Mouse (Mus musculus): ENCODE results near the gene D630039A03Rik. TPM values are rescaled to one million over a fixed set of nuclear protein-coding genes. Genes with fewer than 3 reads are reported as not detected.

Gene D630039A03Rik
- total RNA-seq (2021) = under 1 TPM in 1 of 2 experiments, not detected in 1; 0.21 TPM
- long read RNA-seq, experiment 1 = 0 reads
- long read RNA-seq, experiment 2 = 0 reads

DNA sequence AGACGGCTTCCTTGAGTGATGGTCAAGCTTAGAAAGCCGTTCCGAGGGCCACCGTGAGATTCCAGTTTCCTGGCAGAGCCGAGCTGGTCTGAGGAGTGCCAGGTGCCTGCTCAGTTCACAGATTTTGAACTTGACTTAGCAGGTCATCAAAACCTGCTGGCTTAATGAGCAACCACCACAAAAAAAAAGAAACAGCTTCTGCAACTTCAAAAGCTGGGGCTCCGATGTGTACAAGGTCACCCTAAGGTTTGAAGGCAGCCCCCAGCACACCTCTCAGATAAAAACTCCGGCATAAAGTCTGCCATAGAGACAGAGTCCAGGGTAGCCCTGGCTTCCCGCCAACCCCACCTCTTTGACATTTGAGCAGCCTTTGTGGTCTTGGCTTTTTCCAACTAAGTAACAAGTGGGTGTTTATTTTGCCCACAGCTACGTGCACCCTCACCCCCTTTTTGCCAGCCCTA, at the start of gene D630039A03Rik:
D630039A03Rik (minus strand) TSS at position 97 of the 461 bp plus-strand sequence.
- DNase-seq (ENCODE audit: low spot score in 2 of 2) = no peak

DNA sequence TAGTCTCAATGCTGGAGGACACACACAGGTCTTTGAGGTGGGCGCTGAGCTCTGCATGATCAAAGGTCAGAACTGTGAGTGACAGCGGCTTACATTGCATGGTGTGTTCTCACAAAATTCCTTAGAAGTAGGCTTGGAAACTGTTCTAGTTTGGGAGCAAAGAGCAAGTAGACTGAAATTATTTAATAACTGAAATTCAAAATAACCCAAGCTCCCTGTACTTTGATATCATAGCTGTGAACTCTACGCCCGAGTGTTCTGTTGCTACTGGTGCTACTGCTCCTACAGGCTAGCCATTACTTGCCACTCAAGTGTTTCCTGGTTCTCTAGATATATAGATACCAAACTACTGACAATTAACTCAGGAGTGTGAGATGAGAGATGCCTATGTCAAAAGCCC, 49.4 kb upstream of the D630039A03Rik start:
- DNase-seq (ENCODE audit: low spot score in 2 of 2) = no peak

DNA sequence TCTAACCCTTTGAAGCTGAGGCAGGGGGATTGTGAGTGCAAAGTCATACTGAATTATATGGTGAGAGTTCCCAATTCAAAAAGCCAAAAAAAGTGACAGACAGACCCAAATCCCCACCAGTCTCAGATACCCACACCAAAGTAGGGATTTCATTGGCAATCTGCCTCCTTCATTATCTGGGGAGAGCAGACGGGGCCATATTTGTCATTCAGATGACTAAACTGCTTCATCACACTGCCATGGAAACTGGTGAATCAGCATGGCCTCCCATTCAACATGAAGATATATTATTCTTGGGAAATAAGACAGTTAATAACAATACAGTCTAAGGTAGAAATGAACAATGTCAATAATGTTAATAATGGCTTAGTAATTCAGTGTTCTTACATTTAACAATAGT, 48.0 kb upstream of the D630039A03Rik start:
- no peak for DNase-seq (ENCODE audit: low spot score in 2 of 2)

DNA sequence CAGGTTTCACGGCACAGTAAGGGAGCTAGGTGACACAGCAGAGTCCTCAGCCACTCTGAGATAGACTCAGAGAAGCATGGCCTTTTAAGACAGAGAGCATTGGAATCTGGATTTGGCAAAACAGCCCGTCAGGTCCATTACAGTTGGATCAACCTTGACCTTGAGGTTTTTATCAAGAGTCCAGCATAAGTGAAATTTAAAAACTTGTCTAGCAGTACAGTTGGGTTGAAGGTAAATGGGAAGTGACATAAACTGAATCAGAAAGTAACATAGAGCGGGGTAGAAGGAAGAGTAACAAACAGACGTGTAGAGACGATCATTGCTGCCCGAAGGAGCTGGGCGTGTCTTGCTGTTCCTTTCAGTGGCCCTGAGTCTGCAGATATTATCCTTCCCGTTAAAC, 43.0 kb upstream of the D630039A03Rik start:
- DNase-seq (ENCODE audit: low spot score in 2 of 2) = no peak

DNA sequence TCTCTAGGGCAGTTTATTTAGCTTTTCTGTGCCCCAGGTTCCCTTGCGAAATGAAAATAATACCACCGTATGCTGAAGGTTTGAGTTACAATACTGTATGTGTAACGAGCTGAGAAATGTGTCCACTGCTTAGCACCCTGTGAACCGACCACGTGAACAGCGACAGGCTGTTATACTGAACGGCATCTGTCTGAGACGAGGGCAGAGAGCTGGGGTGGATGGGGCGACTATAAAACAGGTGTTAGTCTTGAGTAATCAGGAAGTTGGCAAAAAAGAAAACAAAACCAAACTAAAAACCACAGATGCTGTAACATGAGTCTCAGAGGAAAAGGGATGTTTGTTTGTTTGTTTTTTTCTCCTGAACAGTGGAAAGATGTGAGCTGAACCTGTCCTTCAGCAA, 42.0 kb upstream of the D630039A03Rik start:
- no peak for DNase-seq (ENCODE audit: low spot score in 2 of 2)

DNA sequence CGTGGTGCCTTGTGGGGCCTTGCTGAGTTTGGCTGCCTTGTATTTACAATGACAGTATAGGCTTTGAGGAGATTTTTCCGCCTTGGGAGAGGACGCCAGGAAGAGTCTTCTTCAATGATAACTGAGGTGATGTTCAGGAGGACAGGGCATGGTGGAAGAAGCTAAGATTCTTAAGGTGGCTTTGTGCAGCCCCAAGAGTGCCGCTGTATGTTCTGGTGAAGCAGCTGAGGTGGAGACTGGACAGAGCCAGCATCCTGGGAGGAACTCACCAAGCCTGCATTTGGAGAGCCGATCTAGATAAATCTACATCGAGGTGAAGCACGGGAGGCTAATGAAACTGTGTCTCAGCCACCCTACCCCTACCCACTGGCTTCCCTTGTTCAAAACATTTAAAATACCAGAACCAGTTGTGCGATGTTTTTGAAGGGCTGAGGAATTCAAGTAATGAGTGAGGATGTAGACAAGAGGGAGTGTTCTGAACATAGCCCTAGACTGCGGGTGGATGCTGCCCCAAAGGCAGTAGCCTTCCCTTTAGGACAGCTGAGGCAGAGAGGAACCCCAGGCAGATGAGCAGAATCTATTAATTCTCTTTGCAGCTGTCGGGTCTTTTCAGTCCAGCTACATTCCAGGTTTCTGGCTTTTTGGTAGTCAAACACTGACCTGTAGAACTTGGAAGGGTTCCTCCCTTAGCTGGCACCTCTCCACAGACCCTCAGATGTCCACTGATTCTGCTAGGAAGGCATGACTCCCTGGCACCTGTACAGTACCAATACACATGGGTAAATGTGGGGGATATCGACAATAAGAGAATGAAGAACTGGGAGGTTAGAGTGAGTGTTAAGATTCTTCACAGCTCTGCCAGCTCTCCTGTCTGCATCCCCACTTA, 41.3 kb upstream of the D630039A03Rik start:
- DNase-seq (ENCODE audit: low spot score in 2 of 2) = no peak

DNA sequence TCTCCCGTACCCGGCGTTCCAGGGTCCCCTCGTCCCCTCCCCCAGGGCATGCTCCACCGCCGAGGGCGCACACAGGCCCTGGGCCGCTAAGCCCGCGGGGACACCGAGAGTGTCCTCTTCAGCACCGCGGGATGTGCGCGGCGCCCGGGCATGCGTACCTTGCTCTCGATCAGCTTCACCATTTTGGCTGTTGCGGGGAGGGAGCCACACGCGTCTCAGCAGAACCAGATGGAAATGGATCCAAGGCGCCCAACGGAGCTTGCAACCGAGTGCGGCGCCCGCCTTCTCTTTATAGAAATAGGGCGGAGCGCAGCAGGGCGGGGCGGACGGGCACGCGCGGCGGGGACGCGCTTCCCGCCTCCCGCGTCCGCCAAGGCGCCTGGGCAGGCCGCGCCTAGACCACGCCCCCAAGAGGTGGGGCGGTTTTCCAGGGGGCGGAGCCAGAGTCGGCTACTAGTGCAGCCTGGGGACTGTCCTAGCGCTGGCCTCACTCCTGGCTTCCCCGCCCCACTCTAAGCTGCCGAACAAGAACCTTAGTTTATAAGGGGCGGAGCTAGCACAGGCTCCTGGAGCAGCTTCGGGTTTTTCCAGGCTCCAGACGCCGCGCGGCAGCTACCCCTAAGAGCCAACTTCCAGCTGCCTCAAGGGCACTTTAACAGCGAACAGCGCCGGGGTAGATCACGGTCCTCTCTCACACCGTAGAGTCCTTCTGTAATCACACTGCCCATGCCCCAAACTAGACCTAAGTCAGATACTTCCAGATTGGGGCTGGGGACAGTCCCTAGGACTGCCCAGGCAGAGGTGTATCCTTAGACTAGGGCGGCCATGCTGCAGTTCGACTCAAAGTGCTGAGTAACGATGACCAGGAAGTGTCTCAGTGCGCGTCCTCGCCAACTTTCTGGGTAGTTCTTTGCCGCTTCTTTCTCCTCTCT, 40.2 kb upstream of the D630039A03Rik start, which contains the start of gene Txn1:
Txn1 (minus strand) TSS at position 383 of the 932 bp plus-strand sequence.
- peak; percentile 94 to 95 for DNase-seq (ENCODE audit: low spot score in 2 of 2)

DNA sequence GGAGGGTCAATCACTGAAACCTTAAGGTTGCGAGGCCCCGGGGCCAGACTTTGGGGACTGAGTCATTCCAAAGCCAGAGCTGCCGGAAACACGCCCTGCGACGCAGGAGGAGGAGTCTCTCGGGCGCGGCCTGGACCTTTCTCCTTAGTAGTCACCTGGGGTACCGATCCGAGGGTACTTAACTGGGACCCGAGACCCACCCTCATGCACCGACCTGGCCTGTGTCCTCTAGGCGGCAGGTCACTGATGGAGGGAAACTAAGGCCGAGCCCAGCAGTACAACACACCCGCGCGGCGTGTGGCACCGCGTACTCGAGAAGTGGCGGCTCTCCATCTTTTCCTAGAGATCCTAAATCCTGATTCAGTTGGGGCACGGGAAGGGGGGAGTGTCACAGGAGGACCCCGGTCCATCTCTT, 39.5 kb upstream of the D630039A03Rik start:
- peak; percentile 61 to 72 for DNase-seq (ENCODE audit: low spot score in 2 of 2)

DNA sequence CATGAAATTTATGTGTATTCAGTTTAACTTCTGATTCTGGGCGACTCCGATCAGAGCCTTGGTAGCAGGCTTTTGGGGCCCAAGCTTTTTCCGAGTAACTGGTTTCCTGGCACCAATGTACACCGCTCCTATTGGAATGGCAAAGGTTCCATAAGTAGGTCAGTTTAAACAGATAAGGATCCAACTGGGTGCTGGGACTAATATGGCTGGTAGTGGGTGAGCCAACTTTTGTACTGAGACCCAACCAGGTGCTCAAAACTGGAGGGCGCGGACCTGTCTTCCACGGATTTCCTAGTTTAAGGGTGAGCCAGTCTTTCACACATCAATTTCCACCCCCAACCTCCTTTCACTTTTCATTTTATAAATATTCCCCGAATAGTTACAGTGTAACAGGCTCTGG, 38.9 kb upstream of the D630039A03Rik start:
- DNase-seq (ENCODE audit: low spot score in 2 of 2) = no peak

DNA sequence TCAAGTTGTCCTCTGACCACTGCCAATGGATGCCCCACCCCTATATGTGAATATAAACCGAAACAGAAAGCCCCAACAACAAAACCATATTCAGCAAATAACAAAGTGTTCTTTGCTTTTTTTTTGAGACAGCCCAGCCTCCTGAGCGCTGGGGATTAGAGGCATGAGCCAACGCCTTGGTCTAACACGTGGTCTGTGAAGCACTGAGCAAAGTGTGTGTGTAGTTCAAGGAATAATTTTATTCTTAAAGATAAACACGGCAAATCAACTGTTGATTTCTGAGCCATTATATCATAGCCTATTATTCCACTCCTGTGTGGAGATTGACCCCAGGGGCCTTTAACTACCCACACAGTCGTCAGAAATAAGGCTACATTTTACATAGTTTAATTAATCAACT, 38.5 kb upstream of the D630039A03Rik start:
- no peak for DNase-seq (ENCODE audit: low spot score in 2 of 2)

DNA sequence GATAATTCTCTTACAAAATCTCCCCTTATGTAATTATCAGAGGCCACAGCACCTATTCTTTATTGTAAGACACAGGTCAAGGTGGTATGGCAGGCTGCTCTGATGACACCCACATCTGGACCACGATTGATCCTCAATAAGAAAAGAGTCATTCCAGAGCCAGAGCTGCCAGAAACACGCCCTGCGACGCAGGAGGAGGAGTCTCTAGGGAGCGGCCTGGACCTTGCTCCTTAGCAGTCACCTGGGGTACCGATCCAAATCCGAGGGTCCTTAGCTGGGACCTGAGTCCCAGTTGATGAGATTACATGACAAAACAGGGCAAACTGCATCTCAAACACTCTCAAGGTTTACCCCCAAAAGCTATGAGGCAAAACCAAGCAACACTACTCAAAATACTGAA, 37.7 kb upstream of the D630039A03Rik start:
- no peak for DNase-seq (ENCODE audit: low spot score in 2 of 2)

DNA sequence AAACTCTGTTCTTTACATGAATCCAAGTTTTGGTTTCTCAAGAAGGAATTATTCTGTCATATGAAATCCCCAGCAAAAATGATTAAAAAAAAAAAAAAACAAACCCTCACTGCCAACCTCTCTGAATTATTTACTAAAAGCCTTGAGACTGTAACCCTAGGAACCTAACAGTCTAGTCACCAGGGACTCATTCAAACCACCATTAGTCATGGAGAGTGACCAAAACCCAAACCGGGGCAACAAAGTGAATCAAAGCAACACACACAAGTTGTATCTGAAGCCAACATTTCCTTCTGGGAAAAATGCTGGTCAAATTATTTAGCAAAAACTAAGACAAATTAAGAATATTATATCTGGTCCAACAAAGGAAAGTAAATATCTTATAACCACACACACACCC, 36.8 kb upstream of the D630039A03Rik start:
- DNase-seq (ENCODE audit: low spot score in 2 of 2) = no peak

DNA sequence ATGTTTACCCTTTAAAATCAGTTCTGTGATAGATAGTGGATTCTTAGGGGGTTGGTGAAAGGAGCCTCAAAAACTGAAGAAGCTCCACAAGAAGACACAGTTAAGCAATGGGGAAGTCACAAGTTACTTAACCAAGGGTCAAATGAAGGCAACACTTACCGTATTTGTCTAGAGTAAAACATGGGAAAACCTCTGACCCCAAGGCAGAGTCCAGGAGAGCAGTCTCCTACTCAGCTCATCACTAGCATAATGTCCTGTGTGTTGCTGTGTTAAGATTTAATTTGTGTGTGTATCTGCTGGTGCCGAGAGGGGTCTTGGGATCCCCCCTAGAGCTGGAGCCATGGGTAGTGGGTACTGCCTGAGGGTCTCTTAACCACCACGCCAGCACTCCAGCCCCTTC, 36.3 kb upstream of the D630039A03Rik start:
- no peak for DNase-seq (ENCODE audit: low spot score in 2 of 2)

DNA sequence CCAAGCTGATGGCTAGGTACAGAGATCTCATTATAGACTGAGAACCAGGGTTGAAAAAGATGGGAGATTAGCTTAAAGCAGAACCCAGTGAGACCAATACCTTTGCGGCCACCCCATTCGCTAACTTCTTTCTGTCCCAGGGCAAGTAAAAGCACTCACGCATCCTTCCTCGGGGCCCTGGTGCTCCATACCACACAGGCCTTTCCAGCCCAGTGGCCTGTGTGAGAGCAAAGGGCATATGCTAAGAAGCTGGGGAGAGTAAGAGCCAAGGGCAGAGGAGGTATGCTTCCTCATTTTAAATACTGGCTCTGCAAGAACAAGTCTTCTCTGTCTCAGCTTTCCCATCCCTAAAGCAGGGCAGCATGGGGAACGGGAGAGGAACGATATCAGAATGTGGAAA, 33.8 kb upstream of the D630039A03Rik start:
- no peak for DNase-seq (ENCODE audit: low spot score in 2 of 2)

DNA sequence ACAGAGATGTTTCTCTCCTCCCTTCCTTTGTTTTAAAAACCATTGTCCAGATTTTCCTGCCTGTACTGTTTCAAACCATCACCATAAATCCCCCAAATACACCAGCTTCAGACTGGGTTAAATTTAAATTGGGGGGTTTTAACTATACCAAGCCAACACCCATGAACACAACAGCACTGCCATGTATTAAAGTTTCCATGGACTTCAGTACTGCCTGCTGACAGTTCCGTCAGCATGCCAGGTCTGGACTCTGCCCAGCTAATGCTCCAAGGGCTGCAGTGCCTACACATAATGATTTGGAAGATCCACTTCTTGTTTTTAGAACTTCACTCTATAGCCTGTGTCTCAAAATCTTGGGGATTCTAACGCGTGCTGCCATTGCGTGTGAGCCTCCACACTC, 31.4 kb upstream of the D630039A03Rik start:
- DNase-seq (ENCODE audit: low spot score in 2 of 2) = no peak

DNA sequence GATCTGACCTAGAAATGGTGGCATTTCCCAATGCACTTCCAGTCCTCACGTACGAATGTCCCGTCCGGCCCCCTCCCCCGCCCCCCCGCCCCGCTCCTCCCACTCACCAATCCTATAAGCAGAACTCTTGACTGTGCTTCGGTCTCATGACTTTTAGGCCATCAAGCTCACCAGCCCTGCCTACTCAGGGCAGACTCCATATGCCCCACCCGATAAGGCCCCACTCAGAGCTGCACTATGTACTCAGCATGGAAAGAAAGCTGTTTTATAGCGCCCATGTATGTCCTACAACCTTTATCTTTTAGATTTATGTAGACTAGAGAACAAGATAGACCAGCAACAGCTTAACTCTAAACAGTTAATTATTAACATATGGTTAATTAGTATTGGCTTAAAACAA, 30.9 kb upstream of the D630039A03Rik start:
- DNase-seq (ENCODE audit: low spot score in 2 of 2) = no peak

DNA sequence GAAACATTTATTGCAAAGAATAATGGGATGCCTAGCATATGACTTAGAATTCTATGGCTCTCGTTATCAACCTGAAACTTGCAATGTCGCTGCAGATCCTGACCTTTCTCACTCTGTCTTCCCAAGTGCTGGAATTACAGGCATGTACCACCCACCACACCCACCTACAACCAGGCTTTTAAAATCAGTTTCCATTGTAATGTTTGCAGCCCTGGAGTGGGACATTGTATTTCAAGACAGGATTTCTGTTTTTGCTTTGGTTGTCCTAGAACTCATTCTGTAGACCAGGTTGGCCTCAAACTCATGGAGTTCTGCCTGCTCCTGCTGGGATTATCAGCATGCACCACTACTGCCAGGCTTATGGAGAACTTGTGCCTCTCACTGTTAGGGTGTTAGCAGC, 26.8 kb upstream of the D630039A03Rik start:
- no peak for DNase-seq (ENCODE audit: low spot score in 2 of 2)

DNA sequence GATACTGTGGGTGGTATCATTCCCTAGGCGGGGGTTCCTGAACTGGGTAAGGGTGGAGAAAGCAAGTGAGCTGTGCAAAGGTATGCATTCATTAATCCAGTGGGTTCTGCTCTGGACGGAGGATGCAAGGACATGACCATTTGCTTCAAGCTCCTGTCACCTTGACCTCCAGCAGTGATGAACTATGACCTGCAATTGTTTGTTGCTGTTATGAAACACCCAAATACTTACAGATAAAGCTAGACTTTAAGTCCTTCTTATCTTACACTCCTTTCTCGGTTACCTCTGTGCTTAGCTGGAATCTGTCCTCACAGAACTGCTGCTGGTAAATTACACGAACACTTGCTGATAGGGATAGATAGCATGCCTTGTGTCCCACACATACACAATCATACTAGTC, 24.5 kb upstream of the D630039A03Rik start:
- DNase-seq (ENCODE audit: low spot score in 2 of 2) = no peak

DNA sequence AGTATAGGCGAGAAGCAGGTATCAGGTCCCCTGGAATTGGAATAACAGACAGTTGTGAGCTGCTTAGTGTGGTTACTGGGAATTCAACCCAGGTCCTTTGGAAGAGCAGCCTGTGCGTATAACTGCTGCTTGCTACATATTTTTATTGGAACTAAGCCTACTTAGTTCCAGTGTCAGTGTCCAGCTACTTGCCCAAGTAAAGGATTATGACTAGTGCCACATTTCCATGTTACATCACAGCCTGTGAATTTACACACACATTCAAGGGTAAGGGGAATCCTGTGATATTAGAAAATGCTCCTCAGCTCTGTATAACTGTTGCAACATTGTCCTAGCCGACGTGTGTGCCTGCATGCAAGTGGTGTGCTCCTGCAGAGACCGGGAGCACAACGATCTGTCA, 21.2 kb upstream of the D630039A03Rik start:
- no peak for DNase-seq (ENCODE audit: low spot score in 2 of 2)

DNA sequence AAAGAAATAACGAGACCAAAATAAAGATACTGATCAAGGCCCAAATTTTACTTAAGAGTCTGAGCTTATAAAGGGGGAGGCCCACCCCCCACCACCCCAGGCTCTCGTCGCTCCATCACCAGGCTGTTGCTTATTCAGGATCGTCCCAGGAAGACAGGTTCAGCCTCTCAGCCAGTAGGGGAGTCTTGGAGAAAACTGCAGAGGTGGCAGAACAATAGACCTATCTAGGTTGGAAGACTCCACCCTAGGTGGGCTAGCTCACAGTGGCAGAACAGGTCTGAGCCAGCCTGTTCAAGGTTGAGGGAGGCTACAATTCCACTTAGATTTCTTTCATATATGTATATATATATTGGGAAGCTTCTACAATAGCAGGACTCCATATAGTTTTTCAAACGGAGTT, 18.1 kb upstream of the D630039A03Rik start:
- DNase-seq (ENCODE audit: low spot score in 2 of 2) = no peak

DNA sequence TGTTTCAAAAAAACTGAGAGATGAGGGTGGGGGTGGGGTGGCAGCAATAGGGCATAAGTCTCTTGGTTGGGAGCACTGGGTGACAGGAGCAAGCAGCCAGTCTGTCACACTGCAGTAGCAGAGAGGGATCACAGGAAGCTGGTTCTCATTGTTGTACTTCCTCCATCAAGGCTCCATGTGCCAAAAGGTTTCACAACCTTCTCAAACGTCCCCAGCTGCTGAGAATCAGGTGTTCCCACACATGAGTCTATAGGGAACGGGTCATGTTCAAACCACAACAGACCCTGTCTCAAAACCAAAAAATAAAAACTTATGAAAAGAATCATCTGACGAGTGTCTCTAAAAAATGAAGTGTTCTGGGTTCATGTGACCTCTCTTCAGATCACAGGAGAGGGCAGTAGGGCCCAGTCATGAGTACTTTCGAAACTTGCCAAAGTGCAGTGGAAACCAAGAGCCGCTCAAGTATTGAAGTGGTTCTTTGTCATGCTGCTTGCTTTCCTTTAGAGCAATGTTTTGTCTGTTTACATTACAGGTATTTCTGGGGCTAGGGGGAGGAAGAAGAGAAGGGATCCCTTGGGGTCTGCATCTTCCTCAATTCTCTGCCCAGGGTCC, 14.6 kb upstream of the D630039A03Rik start:
- no peak for DNase-seq (ENCODE audit: low spot score in 2 of 2)

Data from left cerebral cortex, adult 18-20 months (tissue).